Mouse (Mus musculus): Measurements from ENCODE around the gene Vkorc1. TPM values are rescaled to one million over a fixed set of nuclear protein-coding genes. Genes with fewer than 3 reads are reported as not detected.
"Not testable (repeated sequence)": the region's sequence is repeated elsewhere in the genome, so short reads cannot be mapped to it uniquely, and the experiment has no call there.

The Vkorc1 gene
- 31.8 and 35.1 TPM in 2 replicates for polyA plus RNA-seq (2011; ENCODE audit: insufficient read depth, insufficient read length, low read depth, missing spikeins)

GRCm38 (mm10) chr7:127895442-127895841 lies at the start of gene Vkorc1, which contains the start of gene Gm21974:
Gene Vkorc1 (minus strand): TSS chr7:127895617.
Gene Gm21974 (minus strand): TSS chr7:127895454.
- H3K27me3 ChIP-seq (ENCODE audit: control insufficient read depth, insufficient read depth, low read length, poor library complexity, severe bottlenecking): no peaks in the 10 kb centered on the region
- peak within 1 kb of the TSS; percentile 72 for H3K4me3 ChIP-seq (ENCODE audit: low read depth, low read length)
- H3K27ac ChIP-seq (ENCODE audit: insufficient read depth, low read length): no peak within 1 kb of the TSS
- no peaks in the 10 kb centered on the region for H3K36me3 ChIP-seq (ENCODE audit: control insufficient read depth, insufficient read depth, low read length, poor library complexity, severe bottlenecking)
- no peak for TF ChIP-seq POLR2A (IDR thresholded peaks at IDR 0.05; ENCODE audit: insufficient read depth, low read length)
- TF ChIP-seq CTCF (IDR thresholded peaks at IDR 0.05; ENCODE audit: low read depth, low read length): no peak
- TF ChIP-seq EP300 (IDR thresholded peaks at IDR 0.05; ENCODE audit: insufficient read depth, low read depth, low read length): peak; percentile 58; the same call in 1 of the 2 replicates
- H3K4me1 ChIP-seq (ENCODE audit: control insufficient read depth, insufficient read depth, low read length): no peaks in the 10 kb centered on the region
- no peaks in the 10 kb centered on the region for H3K9me3 ChIP-seq (replicated peaks; ENCODE audit: control insufficient read depth, insufficient read depth, low read length, poor library complexity, severe bottlenecking)
- H3K9ac ChIP-seq (ENCODE audit: low read depth, poor library complexity, severe bottlenecking): peak within 1 kb of the TSS; percentile 45

- peaks cover 6% of the 10 kb centered on the region for H3K4me1 ChIP-seq (ENCODE audit: control insufficient read depth, insufficient read depth, low read length)
- TF ChIP-seq EP300 (IDR thresholded peaks at IDR 0.05; ENCODE audit: insufficient read depth, low read depth, low read length): no peak
- no peak for TF ChIP-seq POLR2A (IDR thresholded peaks at IDR 0.05; ENCODE audit: insufficient read depth, low read length)
- no peaks in the 10 kb centered on the region for H3K9me3 ChIP-seq (replicated peaks; ENCODE audit: control insufficient read depth, insufficient read depth, low read length, poor library complexity, severe bottlenecking)
- no peak overlapping the region for H3K27ac ChIP-seq (ENCODE audit: insufficient read depth, low read length)
- no peaks in the 10 kb centered on the region for H3K36me3 ChIP-seq (ENCODE audit: control insufficient read depth, insufficient read depth, low read length, poor library complexity, severe bottlenecking)
- no peaks in the 10 kb centered on the region for H3K27me3 ChIP-seq (ENCODE audit: control insufficient read depth, insufficient read depth, low read length, poor library complexity, severe bottlenecking)
- peak overlapping the region; percentile 24 for H3K9ac ChIP-seq (ENCODE audit: low read depth, poor library complexity, severe bottlenecking)
- H3K4me3 ChIP-seq (ENCODE audit: low read depth, low read length): peak overlapping the region; percentile 35
Observed at GRCm38 (mm10) chr7:127944614-127945013, 49.2 kb upstream of the Vkorc1 start.

- not testable (repeated sequence) for H3K27ac ChIP-seq (ENCODE audit: insufficient read depth, low read length); H3K4me3 ChIP-seq (ENCODE audit: low read depth, low read length); H3K4me1 ChIP-seq (ENCODE audit: control insufficient read depth, insufficient read depth, low read length); H3K9ac ChIP-seq (ENCODE audit: low read depth, poor library complexity, severe bottlenecking); H3K36me3 ChIP-seq (ENCODE audit: control insufficient read depth, insufficient read depth, low read length, poor library complexity, severe bottlenecking); H3K9me3 ChIP-seq (replicated peaks; ENCODE audit: control insufficient read depth, insufficient read depth, low read length, poor library complexity, severe bottlenecking); H3K27me3 ChIP-seq (ENCODE audit: control insufficient read depth, insufficient read depth, low read length, poor library complexity, severe bottlenecking)
Observed at GRCm38 (mm10) chr7:127942097-127942496, 46.7 kb upstream of the Vkorc1 start.

GRCm38 (mm10) chr7:127936216-127936884 lies 40.9 kb upstream of the Vkorc1 start:
- no peak for TF ChIP-seq CTCF (IDR thresholded peaks at IDR 0.05; ENCODE audit: low read depth, low read length)
- no peak for TF ChIP-seq EP300 (IDR thresholded peaks at IDR 0.05; ENCODE audit: insufficient read depth, low read depth, low read length)
- no peak for TF ChIP-seq POLR2A (IDR thresholded peaks at IDR 0.05; ENCODE audit: insufficient read depth, low read length)
- H3K36me3 ChIP-seq (ENCODE audit: control insufficient read depth, insufficient read depth, low read length, poor library complexity, severe bottlenecking): no peaks in the 10 kb centered on the region
- H3K4me3 ChIP-seq (ENCODE audit: low read depth, low read length): peak overlapping the region; percentile 81
- no peaks in the 10 kb centered on the region for H3K27me3 ChIP-seq (ENCODE audit: control insufficient read depth, insufficient read depth, low read length, poor library complexity, severe bottlenecking)
- H3K27ac ChIP-seq (ENCODE audit: insufficient read depth, low read length): no peak overlapping the region
- H3K9me3 ChIP-seq (replicated peaks; ENCODE audit: control insufficient read depth, insufficient read depth, low read length, poor library complexity, severe bottlenecking): no peaks in the 10 kb centered on the region
- peak overlapping the region; percentile 85 for H3K9ac ChIP-seq (ENCODE audit: low read depth, poor library complexity, severe bottlenecking)
- peaks cover 2% of the 10 kb centered on the region for H3K4me1 ChIP-seq (ENCODE audit: control insufficient read depth, insufficient read depth, low read length)

- Histone ChIP-seq H3K9me3 (replicated peaks; ENCODE audit: control insufficient read depth, insufficient read depth, low read length, poor library complexity, severe bottlenecking) (no peaks in the 10 kb centered on the region), H3K9ac (ENCODE audit: low read depth, poor library complexity, severe bottlenecking) (peak overlapping the region; percentile 85), H3K27me3 (ENCODE audit: control insufficient read depth, insufficient read depth, low read length, poor library complexity, severe bottlenecking) (no peaks in the 10 kb centered on the region), H3K27ac (ENCODE audit: insufficient read depth, low read length) (no peak overlapping the region), H3K36me3 (ENCODE audit: control insufficient read depth, insufficient read depth, low read length, poor library complexity, severe bottlenecking) (no peaks in the 10 kb centered on the region), H3K4me3 (ENCODE audit: low read depth, low read length) (peak overlapping the region; percentile 81), H3K4me1 (ENCODE audit: control insufficient read depth, insufficient read depth, low read length) (peaks cover 2% of the 10 kb centered on the region)
- TF ChIP-seq CTCF (IDR thresholded peaks at IDR 0.05; ENCODE audit: low read depth, low read length) (no peak), POLR2A (IDR thresholded peaks at IDR 0.05; ENCODE audit: insufficient read depth, low read length) (no peak), EP300 (IDR thresholded peaks at IDR 0.05; ENCODE audit: insufficient read depth, low read depth, low read length) (no peak)
Observed at GRCm38 (mm10) chr7:127935748-127936159, 40.3 kb upstream of the Vkorc1 start.

- peak overlapping the region; percentile 81 for H3K4me3 ChIP-seq (ENCODE audit: low read depth, low read length)
- no peaks in the 10 kb centered on the region for H3K27me3 ChIP-seq (ENCODE audit: control insufficient read depth, insufficient read depth, low read length, poor library complexity, severe bottlenecking)
- peak overlapping the region; percentile 85 for H3K9ac ChIP-seq (ENCODE audit: low read depth, poor library complexity, severe bottlenecking)
- 0 out of 2 replicates have a peak overlapping the region, but pooled peaks have one; percentile 2 for H3K27ac ChIP-seq (ENCODE audit: insufficient read depth, low read length)
- H3K36me3 ChIP-seq (ENCODE audit: control insufficient read depth, insufficient read depth, low read length, poor library complexity, severe bottlenecking): no peaks in the 10 kb centered on the region
- H3K4me1 ChIP-seq (ENCODE audit: control insufficient read depth, insufficient read depth, low read length): peaks cover 6% of the 10 kb centered on the region
- peak; percentile 92 for TF ChIP-seq POLR2A (IDR thresholded peaks at IDR 0.05; ENCODE audit: insufficient read depth, low read length)
- 0 out of 2 replicates have a peak, but pooled peaks have one; percentile 62 for TF ChIP-seq EP300 (IDR thresholded peaks at IDR 0.05; ENCODE audit: insufficient read depth, low read depth, low read length)
- TF ChIP-seq CTCF (IDR thresholded peaks at IDR 0.05; ENCODE audit: low read depth, low read length): peak; percentile 90
- H3K9me3 ChIP-seq (replicated peaks; ENCODE audit: control insufficient read depth, insufficient read depth, low read length, poor library complexity, severe bottlenecking): no peaks in the 10 kb centered on the region
Observed at GRCm38 (mm10) chr7:127935028-127935722, 39.8 kb upstream of the Vkorc1 start.
